Mouse (Mus musculus) CH12.LX (cell line): ENCODE results near the gene Gm11099. TPM values are rescaled to one million over a fixed set of nuclear protein-coding genes. Genes with fewer than 3 reads are reported as not detected.

Source experiments
- DNase-seq: peaks from one replicate; pipeline ENCODE4 v3.0.0-alpha.2; 2013; ENCODE audit errors: extremely low read depth
- H3K27ac ChIP-seq: 2 replicates; pipeline ENCODE4 v1.5.1; 2012; ENCODE audit warnings: low read depth, mild to moderate bottlenecking, control low read depth, moderate library complexity; ENCODE audit not compliant: insufficient read depth
- H3K27me3 ChIP-seq: replicated peaks from 2 replicates; pipeline ENCODE3; 2012; ENCODE audit warnings: inconsistent platforms
- H3K36me3 ChIP-seq, 2 experiments: replicated peaks in 1 of 2; 2 replicates each; pipeline versions ENCODE3 to v1.6.1; 2012; ENCODE audit warnings: inconsistent platforms in 1 of 2, low read length in 1 of 2, mild to moderate bottlenecking in 1 of 2, mixed read lengths in 1 of 2, moderate library complexity in 1 of 2; ENCODE audit not compliant: control insufficient read depth in 1 of 2, insufficient read depth in 1 of 2
- H3K4me1 ChIP-seq, 2 experiments: 2 replicates each; pipeline ENCODE4 v1.6.1; 2012; ENCODE audit warnings: inconsistent platforms in 1 of 2, moderate library complexity in 1 of 2; ENCODE audit not compliant: insufficient read depth in 2 of 2, control insufficient read depth in 1 of 2
- H3K4me2 ChIP-seq: 2 replicates; pipeline ENCODE4 v1.6.1; 2012; ENCODE audit warnings: low read depth, mild to moderate bottlenecking, control low read depth; ENCODE audit not compliant: poor library complexity, insufficient read depth, severe bottlenecking
- H3K4me3 ChIP-seq, 3 experiments: fragments of 150-350 bp in 1 of 3; sonication (generic) in 1 of 3; replicated peaks in 1 of 3; 2 replicates each; pipeline versions ENCODE3 to v1.5.1; 2011 to 2012; ENCODE audit warnings: low read depth in 2 of 3, low read length in 2 of 3, mild to moderate bottlenecking in 2 of 3, moderate library complexity in 2 of 3, control low read depth in 1 of 3, improper control_type of control experiment in 1 of 3, inconsistent platforms in 1 of 3, mixed read lengths in 1 of 3; ENCODE audit not compliant: poor library complexity in 1 of 3
- H3K79me2 ChIP-seq: replicated peaks from 2 replicates; pipeline ENCODE4 v1.6.1; 2012; ENCODE audit warnings: mild to moderate bottlenecking, moderate library complexity; ENCODE audit not compliant: control insufficient read depth, poor library complexity, insufficient read depth, severe bottlenecking; ENCODE audit errors: extremely low read depth
- H3K9ac ChIP-seq: 2 replicates; pipeline ENCODE4 v1.6.1; 2012; ENCODE audit warnings: low read depth, mild to moderate bottlenecking, control low read depth, moderate library complexity; ENCODE audit not compliant: insufficient read depth
- H3K9me3 ChIP-seq: replicated peaks from 2 replicates; pipeline ENCODE3; 2012; ENCODE audit warnings: low read length, inconsistent platforms, mixed read lengths
- CHD1 ChIP-seq: IDR thresholded peaks from 2 replicates; pipeline ENCODE4 v1.6.1; 2012; ENCODE audit warnings: low read depth, low read length, improper control_type of control experiment, inconsistent platforms
- ELF1 ChIP-seq: IDR thresholded peaks from 2 replicates; pipeline ENCODE4 v1.6.1; 2014; ENCODE audit warnings: low read depth, mild to moderate bottlenecking, inconsistent platforms, low read length, improper control_type of control experiment
- EP300 ChIP-seq: IDR thresholded peaks from 2 replicates; pipeline ENCODE4 v1.6.1; 2011; ENCODE audit warnings: low read length, improper control_type of control experiment
- ETS1 ChIP-seq: conservative IDR thresholded peaks from 2 replicates; pipeline ENCODE4 v1.6.1; 2012; ENCODE audit warnings: low read depth, mild to moderate bottlenecking, inconsistent platforms, low read length, improper control_type of control experiment, moderate library complexity
- GABPA ChIP-seq: IDR thresholded peaks from 2 replicates; pipeline ENCODE4 v1.6.1; 2012; ENCODE audit warnings: low read depth, low read length, improper control_type of control experiment, inconsistent platforms; ENCODE audit not compliant: insufficient replicate concordance
- JUN ChIP-seq: IDR thresholded peaks from 2 replicates; pipeline ENCODE4 v1.6.1; 2011; ENCODE audit warnings: low read depth, mild to moderate bottlenecking, low read length, improper control_type of control experiment, moderate library complexity; ENCODE audit not compliant: insufficient read depth
- JUND ChIP-seq: conservative IDR thresholded peaks from 2 replicates; pipeline ENCODE4 v1.6.1; 2011; ENCODE audit warnings: low read depth, low read length, improper control_type of control experiment
- MEF2A ChIP-seq: IDR thresholded peaks from 2 replicates; pipeline ENCODE4 v1.6.1; 2014; ENCODE audit warnings: low read depth, mild to moderate bottlenecking, inconsistent platforms, low read length, improper control_type of control experiment, borderline replicate concordance
- MYC ChIP-seq: IDR thresholded peaks from 2 replicates; pipeline ENCODE4 v1.6.1; 2011; ENCODE audit warnings: low read depth, mild to moderate bottlenecking, improper control_type of control experiment, low read length
- NELFE ChIP-seq: IDR thresholded peaks from 2 replicates; pipeline ENCODE4 v1.6.1; 2011; ENCODE audit warnings: low read depth, low read length, improper control_type of control experiment
- POLR2A ChIP-seq: IDR thresholded peaks from 2 replicates; pipeline ENCODE4 v1.6.1; 2011; ENCODE audit warnings: low read depth, mild to moderate bottlenecking, improper control_type of control experiment, low read length
- RAD21 ChIP-seq: IDR thresholded peaks from 2 replicates; pipeline ENCODE4 v1.6.1; 2011; ENCODE audit warnings: low read depth, mild to moderate bottlenecking, low read length, improper control_type of control experiment, moderate library complexity
- RCOR1 ChIP-seq: conservative IDR thresholded peaks from 2 replicates; pipeline ENCODE4 v1.6.1; 2012; ENCODE audit warnings: low read depth, mild to moderate bottlenecking, inconsistent platforms, low read length, improper control_type of control experiment
- SIN3A ChIP-seq: IDR thresholded peaks from 2 replicates; pipeline ENCODE4 v1.6.1; 2012; ENCODE audit warnings: low read length, improper control_type of control experiment, inconsistent platforms
- SMC3 ChIP-seq: IDR thresholded peaks from 2 replicates; pipeline ENCODE4 v1.6.1; 2011; ENCODE audit warnings: low read depth, low read length, improper control_type of control experiment
- TBP ChIP-seq: conservative IDR thresholded peaks from 2 replicates; pipeline ENCODE4 v1.6.1; 2011; ENCODE audit warnings: low read depth, low read length, improper control_type of control experiment
- TCF12 ChIP-seq: IDR thresholded peaks from 2 replicates; pipeline ENCODE4 v1.6.1; 2014; ENCODE audit warnings: low read depth, mild to moderate bottlenecking, inconsistent platforms, low read length, improper control_type of control experiment
- UBTF ChIP-seq: IDR thresholded peaks from 2 replicates; pipeline ENCODE4 v1.6.1; 2012; ENCODE audit warnings: low read depth, mild to moderate bottlenecking, inconsistent platforms, low read length, improper control_type of control experiment, moderate library complexity
- USF1 ChIP-seq: IDR thresholded peaks from 2 replicates; pipeline ENCODE4 v1.6.1; 2014; ENCODE audit warnings: low read depth, mild to moderate bottlenecking, inconsistent platforms, low read length, improper control_type of control experiment
- USF2 ChIP-seq: conservative IDR thresholded peaks from 2 replicates; pipeline ENCODE4 v1.6.1; 2011; ENCODE audit warnings: low read depth, low read length, improper control_type of control experiment
- ZC3H11A ChIP-seq: IDR thresholded peaks from 2 replicates; pipeline ENCODE4 v1.6.1; 2012; ENCODE audit warnings: low read depth, mild to moderate bottlenecking, inconsistent platforms, low read length, improper control_type of control experiment
- ZKSCAN1 ChIP-seq: IDR thresholded peaks from 2 replicates; pipeline ENCODE4 v1.6.1; 2012; ENCODE audit warnings: low read depth, inconsistent platforms, low read length, improper control_type of control experiment, borderline replicate concordance
- ZMIZ1 ChIP-seq: IDR thresholded peaks from 2 replicates; pipeline ENCODE4 v1.6.1; 2012; ENCODE audit warnings: low read depth, mild to moderate bottlenecking, inconsistent platforms, low read length, improper control_type of control experiment
- ZNF384 ChIP-seq: IDR thresholded peaks from 2 replicates; pipeline ENCODE4 v1.6.1; 2012; ENCODE audit warnings: low read depth, low read length, improper control_type of control experiment, inconsistent platforms
- dilution Hi-C: fragments of 300-500 bp; cut with MboI; formaldehyde crosslinking; loops from 2 replicates; pipeline ENCODE4 v1.14.3; 2020; ENCODE audit warnings: low sequenced_read_pairs; ENCODE audit not compliant: extremely low pct_unique_long_range_greater_than_20kb, extremely low pct_ligation_motif_present
- in situ Hi-C: fragments of 300-500 bp; cut with MboI; formaldehyde crosslinking; loops from 3 replicates; pipeline ENCODE4 v1.14.3; 2019; ENCODE audit warnings: low sequenced_read_pairs, low pct_ligation_motif_present, low pct_unique_long_range_greater_than_20kb, mixed read lengths
- polyA plus RNA-seq: library from polyadenylated mRNA; unstranded; fragments of >175 nt; gene quantifications from 2 replicates; pipeline ENCODE4 v1.2.1, GENCODE M21; 2012; ENCODE audit warnings: low read depth; ENCODE audit not compliant: insufficient read length
- total RNA-seq, 2 experiments: library from RNA; depleted of rRNA; stranded (reverse); fragments of 300-350 nt in 1 of 2; fragments of >200 nt in 1 of 2; gene quantifications; 2 replicates each; pipeline ENCODE4 v1.2.3; 2012 to 2014

The Gm11099 gene
- total and polyA plus RNA-seq, 3 experiments: not detected

- no peaks in the 10 kb centered on the region for H3K4me1 ChIP-seq
- no peak for TF ChIP-seq CHD1
- TF ChIP-seq, all 38 proteins: peak for 0
- H3K79me2 ChIP-seq: no peaks in the 10 kb centered on the region
- no peak overlapping the region for H3K27ac ChIP-seq
- no peak overlapping the region for H3K4me3 ChIP-seq
- in situ Hi-C loops: no loop called here
- no peak for DNase-seq
- H3K27me3 ChIP-seq: no peaks in the 10 kb centered on the region
- H3K4me2 ChIP-seq: no peak overlapping the region
- H3K36me3 ChIP-seq: no peaks in the 10 kb centered on the region
- dilution Hi-C loops: no loop called here
- peaks cover 26% of the 10 kb centered on the region for H3K9me3 ChIP-seq
- H3K9ac ChIP-seq: no peak overlapping the region
Measured at GRCm38 (mm10) chr2:58918351-58918750, 59.1 kb downstream of the Gm11099 start.

- H3K4me3 ChIP-seq: no peak overlapping the region
- no peaks in the 10 kb centered on the region for H3K79me2 ChIP-seq
- H3K27me3 ChIP-seq: no peaks in the 10 kb centered on the region
- no peak overlapping the region for H3K27ac ChIP-seq
- peaks cover 51% of the 10 kb centered on the region for H3K9me3 ChIP-seq
- dilution Hi-C loops (no loop called here), in situ Hi-C loops (no loop called here)
- DNase-seq: no peak
- no peaks in the 10 kb centered on the region for H3K4me1 ChIP-seq
- H3K4me2 ChIP-seq: no peak overlapping the region
- no peak overlapping the region for H3K9ac ChIP-seq
- H3K36me3 ChIP-seq: no peaks in the 10 kb centered on the region
- TF ChIP-seq JUND (no peak), TCF12 (no peak), ZNF384 (no peak), TBP (no peak), ZKSCAN1 (no peak), ELF1 (no peak), UBTF (no peak), NELFE (no peak), CHD1 (no peak)
Measured at GRCm38 (mm10) chr2:58925551-58925950, 66.3 kb downstream of the Gm11099 start.

GRCm38 (mm10) chr2:58941361-58941760 lies 82.1 kb downstream of the Gm11099 start:
- H3K27ac ChIP-seq: no peak overlapping the region
- in situ Hi-C loops (no loop called here), dilution Hi-C loops (no loop called here)
- H3K4me1 ChIP-seq: no peaks in the 10 kb centered on the region
- DNase-seq: no peak
- H3K9me3 ChIP-seq: peaks cover 50% of the 10 kb centered on the region
- no peak overlapping the region for H3K4me3 ChIP-seq
- no peak overlapping the region for H3K9ac ChIP-seq
- no peaks in the 10 kb centered on the region for H3K36me3 ChIP-seq
- H3K27me3 ChIP-seq: no peaks in the 10 kb centered on the region
- no peak for TF ChIP-seq SIN3A
- TF ChIP-seq USF1: no peak
- TF ChIP-seq NELFE: no peak
- no peak for TF ChIP-seq SMC3
- no peak for TF ChIP-seq ETS1
- TF ChIP-seq ZKSCAN1: no peak
- TF ChIP-seq POLR2A: no peak
- no peak for TF ChIP-seq RAD21
- TF ChIP-seq TCF12: no peak
- no peak for TF ChIP-seq UBTF
- no peak for TF ChIP-seq USF2
- no peak for TF ChIP-seq ZC3H11A
- no peak for TF ChIP-seq MEF2A
- TF ChIP-seq MYC: no peak
- no peak for TF ChIP-seq GABPA
- no peak for TF ChIP-seq RCOR1
- no peak for TF ChIP-seq ELF1
- no peak for TF ChIP-seq JUN
- TF ChIP-seq ZMIZ1: no peak
- no peak for TF ChIP-seq EP300
- no peak overlapping the region for H3K4me2 ChIP-seq
- no peaks in the 10 kb centered on the region for H3K79me2 ChIP-seq
